Mouse (Mus musculus) liver, adult 2 months (tissue): ENCODE results near the gene Me1.

Experiments
- CTCF ChIP-seq: fragments of 200-500 bp; IDR thresholded peaks from 2 replicates; pipeline ENCODE4 v1.5.1; 2011; ENCODE audit warnings: low read depth, low read length, control low read depth
- POLR2A ChIP-seq: fragments of 200-500 bp; IDR thresholded peaks from 2 replicates; pipeline ENCODE4 v1.6.1; 2011; ENCODE audit warnings: low read length, control low read depth; ENCODE audit not compliant: insufficient read depth; ENCODE audit errors: extremely low read depth

- no peak for TF ChIP-seq CTCF
- TF ChIP-seq POLR2A = no peak
Measured at GRCm38 (mm10) chr9:86716540-86716939, 20.8 kb upstream of the Me1 start.
